Mouse (Mus musculus) frontal cortex, postnatal 36 days (tissue): Measurements from ENCODE around the gene Ube4a.

ENCODE experiments used
- DNase-seq, 2 experiments: peaks; one replicate each; pipeline ENCODE4 v3.0.0; 2022; ENCODE audit warnings: low spot score in 2 of 2

Ube4a gene

DNA sequence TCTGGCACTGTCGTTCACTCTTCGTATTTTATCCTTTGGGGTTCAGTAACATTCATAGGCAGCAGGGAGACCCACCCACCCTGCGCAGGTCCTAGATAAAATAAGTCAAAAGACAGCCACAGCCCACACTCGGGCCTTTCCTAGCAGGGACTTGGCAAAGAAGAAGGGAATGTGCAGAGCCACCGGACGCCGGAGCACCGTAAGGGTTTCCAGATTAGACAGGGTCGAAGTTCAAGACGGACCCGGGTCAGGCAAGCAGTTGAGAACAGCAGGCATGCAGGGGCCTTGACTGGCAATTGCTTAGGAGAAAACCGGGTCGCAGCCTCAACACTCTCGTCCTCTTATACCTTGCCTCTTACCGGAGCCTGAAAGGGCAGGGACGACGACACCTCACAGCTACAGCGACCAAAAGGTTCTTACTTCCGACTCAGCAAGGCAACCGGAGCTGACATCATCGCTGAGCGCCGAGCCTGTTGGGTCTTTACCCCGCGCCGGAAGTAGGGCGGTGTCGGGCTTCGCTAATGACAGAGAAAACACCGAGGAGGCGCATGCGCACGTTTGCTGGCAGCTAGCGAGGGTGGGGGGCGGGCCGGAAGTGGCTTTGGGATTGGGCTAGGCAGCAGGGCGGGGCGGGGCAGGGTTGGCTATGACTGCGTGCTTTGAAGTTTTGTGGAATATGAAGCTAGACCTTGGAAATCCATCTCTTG lies at the start of gene Ube4a:
Ube4a (minus strand) TSS at position 475 of the 707 bp plus-strand sequence.
- peak; percentile 100 for DNase-seq

DNA sequence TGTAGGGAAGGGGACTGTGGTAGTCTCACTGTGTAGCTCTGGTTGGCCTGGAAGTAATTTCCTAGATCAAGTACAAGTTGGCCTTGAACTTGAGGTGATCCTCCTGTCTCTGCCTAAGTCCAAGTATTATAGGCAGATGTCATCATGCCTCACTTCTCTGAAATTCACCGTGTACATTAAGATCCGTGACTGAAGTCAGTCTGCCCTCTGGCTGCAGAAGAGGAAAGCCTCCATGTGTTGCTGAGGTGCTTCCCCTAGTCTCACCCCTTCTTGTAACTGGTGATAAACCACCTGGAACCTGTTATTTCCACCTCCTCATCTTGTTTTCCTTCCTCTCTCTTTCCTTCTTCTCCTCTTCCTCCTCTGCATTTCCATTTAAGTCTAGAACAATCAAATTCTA lies 49.5 kb upstream of the Ube4a start:
- no peak for DNase-seq

DNA sequence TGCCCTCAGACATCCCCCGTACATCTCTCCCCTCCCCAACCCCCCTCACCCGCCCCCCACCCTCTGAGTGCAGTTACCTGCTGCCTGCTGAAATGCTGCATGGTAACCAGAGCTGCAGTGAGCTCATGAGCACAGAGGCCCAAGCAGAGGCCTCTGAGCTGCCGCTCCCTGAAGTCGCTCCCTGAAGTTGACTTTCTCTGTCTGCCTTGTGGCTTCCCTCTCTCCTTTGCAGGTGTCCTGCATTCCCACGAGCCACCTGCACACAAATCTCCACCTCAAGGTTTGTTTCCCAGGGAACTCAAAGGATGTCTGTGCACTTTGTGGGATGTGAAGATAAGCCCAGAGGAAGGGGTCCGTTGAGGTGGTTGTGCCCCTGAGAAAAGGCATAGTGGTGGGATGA lies 45.9 kb upstream of the Ube4a start:
- no peak for DNase-seq

DNA sequence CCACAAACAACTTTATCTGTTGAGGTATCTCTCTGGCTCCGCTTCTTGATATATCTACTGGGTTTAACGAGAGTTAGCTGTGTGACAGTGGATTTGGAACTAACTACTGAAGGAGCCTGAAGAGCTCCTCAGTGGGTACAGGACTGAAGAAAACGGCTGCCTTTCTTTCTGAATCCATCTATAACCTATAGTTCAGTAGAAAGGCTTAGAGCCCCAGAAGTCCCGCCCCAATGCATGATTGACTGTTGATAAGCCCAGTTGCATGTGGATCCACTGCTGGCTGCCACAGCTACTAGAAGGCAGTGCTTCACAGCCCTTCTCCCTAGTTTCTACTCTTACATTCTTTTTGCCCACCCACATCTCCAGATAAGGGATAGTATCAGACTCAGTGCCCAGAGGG lies 45.1 kb upstream of the Ube4a start:
- DNase-seq = no peak

DNA sequence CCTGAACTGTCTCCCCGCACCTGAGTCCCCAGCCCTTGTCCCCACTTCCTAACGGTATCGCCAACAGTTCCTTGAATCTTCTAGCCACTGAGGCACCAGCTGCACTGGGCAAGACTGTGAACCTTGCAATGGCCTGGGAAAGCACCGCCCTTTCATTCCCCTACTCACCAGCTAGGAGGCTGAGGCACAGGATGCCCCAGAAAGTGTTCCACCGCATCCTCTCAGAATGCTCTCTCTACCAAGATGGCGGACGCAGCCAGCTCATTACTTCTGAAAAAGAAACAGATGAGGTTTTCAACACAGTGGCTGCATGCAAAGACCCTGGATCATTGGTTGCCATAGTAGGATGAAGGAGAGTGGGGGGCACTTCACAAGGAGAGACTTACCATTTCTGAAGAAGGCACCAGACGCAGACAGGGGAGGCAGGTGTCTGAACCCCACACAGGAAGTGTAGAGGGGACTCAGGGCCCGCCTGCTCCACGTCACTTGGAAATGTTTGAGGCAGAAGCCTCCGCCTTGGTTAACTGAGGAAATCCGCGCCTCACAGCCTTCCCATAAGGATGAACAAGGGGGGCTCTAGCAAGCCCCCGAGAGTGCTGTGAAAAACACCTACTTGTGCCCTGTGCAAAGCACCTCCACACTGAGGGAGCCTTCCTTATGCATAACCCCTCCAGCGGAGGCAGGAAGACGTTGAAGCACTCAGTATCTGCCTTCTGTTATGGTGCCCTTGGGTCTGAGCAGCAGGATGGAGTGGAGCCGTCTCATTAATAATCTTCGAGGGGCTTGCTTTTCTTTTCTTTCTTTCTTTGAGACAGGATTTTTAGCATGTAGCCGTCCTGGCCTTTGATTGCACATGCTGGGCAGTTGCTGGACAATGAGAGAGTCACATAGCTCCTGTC lies 44.0 kb upstream of the Ube4a start, which contains the start of gene Cd3e:
Cd3e (minus strand) TSS at position 448 of the 899 bp plus-strand sequence.
- DNase-seq = no peak

DNA sequence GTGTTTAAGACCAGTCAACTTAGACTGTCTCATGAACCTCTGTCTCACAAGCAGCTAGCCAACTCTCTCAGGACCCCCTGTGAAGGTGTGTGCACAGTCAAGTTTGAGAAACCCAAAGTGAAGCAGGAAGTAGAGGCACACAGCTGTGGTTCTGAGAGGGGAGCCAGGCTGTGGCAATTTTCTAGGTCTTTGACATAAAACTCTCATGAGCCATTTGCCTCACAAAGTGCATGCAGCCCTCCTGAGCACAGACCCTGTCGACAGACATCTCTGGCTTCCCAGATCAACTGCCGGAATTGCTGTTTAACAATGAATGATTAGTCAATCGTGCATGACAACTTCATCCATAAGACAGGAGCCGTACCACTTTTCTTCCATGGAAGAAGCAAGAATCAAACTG lies 42.9 kb upstream of the Ube4a start:
- DNase-seq = no peak

DNA sequence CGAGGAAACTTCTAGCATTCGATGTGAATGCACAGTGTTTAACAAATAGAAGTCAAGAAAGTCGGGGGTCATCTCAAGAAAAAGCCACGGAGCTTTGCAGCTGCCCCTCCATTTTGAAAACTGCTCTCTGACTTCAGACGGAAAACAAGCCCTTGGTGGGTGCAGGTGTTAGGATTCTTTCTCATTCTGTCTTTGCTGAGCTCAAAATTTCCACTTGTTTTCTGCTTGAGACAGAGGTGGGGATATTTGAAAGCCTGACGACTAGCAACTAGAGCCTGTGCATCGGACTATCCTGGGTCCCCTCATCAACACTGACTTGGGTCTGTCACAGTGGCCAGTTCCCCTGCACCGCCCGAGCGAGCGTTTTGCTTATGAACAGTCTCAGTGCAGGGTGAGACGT lies 42.0 kb upstream of the Ube4a start:
- DNase-seq = no peak

DNA sequence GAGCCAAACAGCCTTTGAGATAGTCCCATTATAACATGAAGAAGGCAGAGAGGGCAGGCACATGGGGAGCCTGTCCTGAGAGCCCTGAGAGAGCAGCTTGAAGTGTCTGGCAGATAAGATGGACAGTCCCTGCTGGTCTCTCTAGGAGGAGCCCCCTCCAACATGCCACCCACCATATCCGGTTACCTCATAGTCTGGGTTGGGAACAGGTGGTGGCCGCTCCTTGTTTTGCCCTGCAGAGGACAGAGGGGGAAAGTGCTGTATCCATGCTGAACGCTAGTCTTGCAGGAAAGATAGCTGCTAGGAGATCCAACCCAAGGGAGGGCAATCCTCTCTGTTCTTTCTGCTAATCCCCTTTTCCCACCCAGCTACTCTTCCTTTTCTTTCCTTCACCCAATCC lies 34.8 kb upstream of the Ube4a start:
- DNase-seq = no peak

DNA sequence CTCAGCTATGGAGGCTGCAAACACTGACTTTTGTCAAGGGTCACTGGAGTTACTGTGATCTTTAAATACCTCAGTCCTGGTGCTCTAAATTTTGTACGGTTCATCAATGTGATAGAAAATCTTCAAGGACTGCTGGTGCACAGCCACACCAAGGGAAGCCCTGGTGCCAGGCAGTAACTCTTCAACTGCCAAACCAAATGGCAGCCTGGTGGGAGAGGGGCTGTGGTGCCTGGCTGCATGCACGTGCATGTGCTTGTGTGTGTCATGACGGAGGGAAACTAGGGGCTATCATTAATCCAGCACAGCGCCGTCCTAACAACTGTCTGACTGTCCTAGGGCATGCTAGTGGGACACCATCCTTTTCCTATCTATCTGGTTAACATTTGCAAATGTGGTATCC lies 34.4 kb upstream of the Ube4a start:
- no peak for DNase-seq

DNA sequence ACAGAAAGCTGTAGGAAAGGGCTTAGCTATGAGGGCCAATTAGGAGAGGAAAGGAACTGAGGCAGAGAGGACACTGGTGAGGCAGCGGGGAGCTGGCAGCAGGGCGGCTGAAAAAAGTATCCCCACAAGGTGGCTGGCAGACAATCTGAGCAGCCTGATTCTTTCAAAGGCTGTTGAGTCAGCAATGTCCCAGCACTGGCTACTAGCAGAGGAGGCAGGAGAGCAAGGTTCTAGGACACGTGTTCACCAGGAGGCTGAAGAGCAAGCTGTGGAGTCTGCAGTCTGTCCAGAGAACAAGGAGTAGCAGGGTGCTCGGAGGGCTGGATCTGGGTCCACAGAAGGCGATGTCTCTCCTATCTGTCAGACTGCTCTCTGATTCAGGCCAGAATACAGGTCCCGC lies 33.8 kb upstream of the Ube4a start:
- DNase-seq = peak; percentile 1 to 10

DNA sequence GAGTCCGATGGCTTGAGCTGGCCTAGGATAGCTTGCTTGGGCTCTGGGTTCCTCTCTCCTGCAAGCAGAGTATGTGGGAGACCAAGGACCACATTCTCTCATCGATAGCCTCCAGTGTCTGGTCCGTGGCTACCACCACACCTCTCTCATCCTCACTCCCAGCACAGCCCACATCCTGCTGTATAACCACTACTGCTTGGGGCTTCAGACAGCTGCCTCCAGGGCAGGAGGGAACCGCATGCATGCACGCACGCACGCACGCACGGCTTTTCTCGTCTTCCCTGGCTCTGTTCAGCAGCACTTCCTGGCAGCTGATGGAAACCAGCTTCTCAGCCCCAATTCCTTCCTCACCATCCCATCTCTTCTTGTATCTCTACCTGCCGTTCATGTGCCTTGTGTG lies 32.7 kb upstream of the Ube4a start:
- DNase-seq = no peak

DNA sequence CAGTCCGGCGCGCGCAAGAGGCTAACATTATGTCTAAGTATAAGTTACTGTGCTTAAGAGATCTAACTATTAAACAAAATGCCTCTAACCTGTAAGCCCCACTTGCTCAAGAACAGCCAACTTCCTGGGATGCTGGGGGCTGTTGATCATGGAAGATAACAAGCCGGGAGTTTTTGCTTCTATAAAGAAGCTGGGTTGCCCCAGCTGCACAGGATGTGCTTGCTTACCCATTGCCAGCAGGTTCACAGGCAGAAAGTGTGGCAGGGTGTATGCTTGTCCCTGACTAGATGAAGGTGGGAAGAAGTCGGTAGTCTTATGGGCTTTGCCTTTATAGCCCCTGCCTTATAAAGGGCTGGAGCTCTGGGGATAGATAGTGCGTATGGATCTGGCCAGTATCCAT lies 31.2 kb upstream of the Ube4a start:
- DNase-seq = no peak

DNA sequence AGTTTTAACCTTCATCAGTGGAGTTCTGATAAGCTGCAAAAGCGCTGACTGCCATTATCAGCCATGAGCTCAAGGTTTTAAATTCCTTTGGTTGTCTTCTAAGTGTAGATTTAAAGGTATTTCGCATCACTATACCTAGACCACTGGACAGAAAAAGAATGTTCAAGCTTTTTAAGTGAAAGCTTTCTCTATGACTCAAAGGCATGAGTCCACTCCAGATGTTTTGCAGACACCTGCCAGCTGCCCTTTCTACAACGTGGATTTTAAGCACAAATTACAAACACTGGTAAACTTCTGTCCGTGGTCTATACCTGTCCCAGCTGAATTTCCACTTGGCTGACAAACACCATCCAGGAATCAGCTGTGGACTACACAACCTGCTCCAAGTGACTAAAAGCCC lies 29.6 kb upstream of the Ube4a start:
- no peak for DNase-seq

DNA sequence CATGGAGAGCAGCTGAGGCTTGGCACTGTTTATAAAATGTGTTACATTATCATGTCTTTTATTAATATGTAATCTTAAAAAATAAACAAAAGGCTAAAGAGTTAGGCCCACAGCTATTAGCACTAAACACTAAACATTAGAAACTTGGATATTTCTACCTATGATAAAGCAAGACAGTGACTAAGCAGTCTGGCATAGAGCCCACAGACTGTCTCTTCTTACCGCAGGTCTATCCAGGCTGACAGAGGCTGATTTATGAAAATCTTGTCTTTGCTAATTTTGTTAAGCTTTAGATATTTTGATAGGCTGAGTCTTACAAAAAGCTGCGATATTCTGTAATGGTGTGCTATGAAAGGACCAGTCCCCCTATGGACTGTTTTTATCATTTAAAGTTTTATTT lies 27.9 kb upstream of the Ube4a start:
- DNase-seq = no peak

DNA sequence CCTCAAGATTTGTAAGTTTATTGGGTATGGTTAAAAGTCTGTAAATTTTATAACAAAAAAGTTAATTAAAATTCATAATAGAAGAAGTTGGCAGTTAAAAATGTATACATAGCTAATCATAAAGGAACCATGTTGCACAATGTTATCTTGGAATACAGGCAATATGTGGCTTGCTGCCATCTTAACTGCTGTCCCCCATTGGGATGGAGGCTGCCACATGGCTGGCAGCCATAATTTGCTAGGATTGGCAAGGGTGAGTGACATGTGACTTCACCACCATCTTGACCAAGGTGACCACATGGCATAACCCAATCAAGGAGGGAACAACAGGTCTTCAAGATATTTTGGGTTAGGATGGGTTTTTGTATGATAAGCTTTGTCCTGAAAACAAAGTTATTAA lies 26.9 kb upstream of the Ube4a start:
- DNase-seq = no peak

DNA sequence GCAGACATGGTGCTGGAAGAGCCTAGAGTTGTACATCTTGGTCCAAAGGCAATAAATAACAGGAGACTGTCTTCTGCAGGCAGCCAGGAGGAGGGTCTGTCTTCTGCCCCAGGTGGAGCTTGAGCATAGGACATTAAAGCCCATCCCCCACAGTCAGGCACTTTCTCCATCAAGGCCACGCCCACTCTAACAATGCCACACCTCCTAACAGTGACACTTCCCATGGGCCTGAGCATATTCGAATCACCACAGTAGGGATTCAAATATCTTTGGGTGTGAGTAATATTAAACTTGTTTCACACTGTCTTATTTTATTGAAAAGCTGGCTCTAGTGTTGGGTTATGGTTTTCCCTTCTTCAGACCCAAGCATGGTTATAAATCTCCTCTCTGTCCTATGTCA lies 26.4 kb upstream of the Ube4a start:
- no peak for DNase-seq

DNA sequence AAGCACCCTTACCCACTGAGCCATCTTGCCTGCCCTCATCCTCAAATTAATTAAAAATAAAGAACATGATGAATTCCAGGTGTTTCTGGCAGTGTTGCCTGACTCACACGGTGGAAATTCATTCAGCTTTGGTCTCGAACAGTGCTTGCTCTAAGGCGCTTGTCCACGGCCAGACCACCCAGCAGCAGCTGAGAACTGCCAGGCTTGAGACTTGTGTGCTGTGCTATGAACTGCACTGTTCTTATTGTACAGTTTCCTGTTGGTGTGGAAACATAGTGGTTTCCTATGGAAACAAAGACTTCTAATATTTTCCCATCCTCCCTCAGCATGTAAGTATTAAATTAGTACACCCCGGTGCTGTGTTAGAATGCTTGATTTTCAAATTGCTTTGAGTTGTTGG lies 21.6 kb upstream of the Ube4a start:
- DNase-seq = no peak

DNA sequence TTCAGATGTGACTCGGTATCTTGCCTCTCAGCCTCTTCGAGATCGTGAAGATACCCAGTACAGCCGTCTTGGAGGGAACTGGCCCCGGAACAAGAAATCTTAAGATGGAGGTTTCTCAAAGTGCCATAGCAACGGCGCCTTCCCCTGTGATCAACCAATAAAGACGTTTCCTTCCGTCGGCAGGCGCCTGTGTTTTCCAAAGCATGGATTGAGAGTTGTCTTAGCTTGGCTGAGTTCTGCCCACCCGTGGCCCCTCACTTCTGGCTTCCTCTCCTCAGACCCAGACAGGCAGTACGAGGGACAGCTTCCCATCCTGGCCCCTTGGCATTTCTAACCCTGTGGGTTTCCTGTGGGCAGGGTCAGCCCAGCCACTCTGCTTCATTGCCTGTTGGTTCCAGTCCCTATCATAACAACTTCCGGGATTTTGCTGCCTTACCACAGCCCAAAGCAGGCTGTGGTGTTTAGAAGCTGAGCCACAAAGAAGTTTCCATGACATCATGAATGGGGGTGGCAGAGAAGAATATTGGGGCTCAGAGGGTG lies 20.9 kb upstream of the Ube4a start:
- DNase-seq = no peak

DNA sequence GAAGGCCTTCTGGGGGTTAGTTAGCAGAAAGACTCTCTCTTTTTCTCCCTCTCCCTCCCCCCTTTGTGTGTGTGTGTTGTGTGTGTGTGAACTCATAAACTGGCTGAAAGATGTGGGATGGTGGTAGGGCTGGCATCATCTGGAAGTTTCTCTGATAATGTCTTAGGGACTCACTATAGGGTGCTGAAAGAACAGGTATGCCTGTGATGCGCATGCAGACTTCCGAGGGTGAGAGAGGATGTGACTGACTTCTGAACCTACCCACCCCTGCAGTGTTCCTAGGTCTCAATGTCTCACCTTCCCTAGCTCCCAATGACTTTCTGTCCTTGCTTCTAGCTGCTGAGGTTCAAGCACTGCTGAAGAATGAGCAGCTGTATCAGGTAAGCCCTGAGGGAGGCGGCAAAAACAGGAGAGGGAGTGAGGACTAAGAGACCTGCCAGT lies 20.3 kb upstream of the Ube4a start:
- DNase-seq = no peak

DNA sequence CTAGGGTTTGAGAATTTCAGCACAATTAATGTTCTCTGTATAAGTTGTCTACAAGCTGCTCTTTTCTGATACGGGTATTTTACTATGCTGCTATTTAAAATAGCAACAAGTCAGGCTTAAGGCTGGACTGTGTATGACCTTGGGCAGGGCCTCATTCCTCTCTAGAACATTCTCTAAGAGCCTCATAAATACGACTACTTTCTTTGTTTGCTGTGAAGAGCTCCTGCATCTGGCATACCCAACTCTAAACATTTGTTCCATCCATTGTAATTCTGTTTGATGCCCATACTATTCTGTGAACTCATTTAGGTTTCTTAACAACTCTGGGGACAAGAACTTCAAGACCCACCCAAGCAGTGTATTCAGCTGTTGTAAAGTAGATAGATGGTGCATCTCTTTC lies 17.6 kb upstream of the Ube4a start:
- no peak for DNase-seq

DNA sequence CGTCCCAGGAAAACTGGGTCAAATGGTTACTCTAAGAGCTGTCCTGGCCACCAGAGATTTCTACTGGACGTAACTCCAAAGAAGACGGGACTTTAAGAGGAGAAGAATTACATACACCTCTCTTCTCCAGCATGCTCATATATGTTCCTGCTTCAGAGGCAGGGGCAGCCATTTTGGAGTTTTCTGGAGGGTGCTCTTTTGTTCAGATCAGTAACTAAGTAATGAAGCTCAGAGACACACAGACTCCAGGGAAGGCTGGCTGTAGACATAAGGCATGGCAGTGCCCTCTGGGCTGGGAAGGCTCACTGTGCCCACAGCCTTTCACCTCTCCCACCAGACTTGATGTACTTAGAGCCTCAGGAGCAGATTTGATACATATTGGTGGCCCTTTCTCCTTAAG lies 17.1 kb upstream of the Ube4a start:
- DNase-seq = no peak

DNA sequence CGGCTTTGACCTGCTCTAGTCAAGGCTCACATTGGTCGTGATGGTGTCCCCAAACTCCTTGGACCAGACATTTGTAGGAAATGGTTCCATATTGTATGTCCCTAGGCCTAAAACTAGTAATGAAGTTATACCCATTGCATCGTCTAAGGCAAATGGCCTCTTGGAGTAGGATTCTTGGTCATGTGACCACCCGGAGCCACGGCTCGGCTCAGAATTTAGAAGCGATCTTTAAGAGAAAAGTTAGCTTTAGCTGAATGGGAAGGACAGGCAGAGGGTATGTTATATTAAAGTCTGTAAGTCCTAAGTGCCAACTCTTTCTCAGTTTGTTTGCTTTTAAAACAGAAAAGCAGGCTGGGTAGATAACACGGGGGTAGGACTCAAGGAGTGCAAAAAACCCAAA lies 16.7 kb upstream of the Ube4a start:
- DNase-seq = no peak

DNA sequence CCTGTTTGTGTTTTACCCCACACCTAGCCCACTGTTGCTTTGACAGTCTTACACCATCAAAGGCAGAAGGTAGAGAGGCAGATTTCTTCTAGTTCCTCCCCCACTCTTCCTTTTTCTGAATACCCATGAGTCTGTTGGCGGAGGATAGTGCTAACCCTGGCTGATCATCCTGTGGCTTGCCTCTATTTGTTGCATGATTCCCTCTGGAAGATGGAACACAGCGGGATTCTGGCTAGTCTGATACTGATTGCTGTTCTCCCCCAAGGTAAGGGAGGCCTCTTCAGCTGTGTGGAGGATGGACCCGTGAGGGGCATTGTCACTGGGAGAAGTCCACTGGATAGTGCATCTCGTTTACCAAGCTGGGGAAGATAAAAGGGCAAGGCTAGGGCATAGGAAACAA lies 16.3 kb upstream of the Ube4a start, which contains the start of gene Cd3d:
Cd3d (plus strand) TSS at position 111 of the 400 bp plus-strand sequence.
- no peak for DNase-seq
